8 mouse cellular contexts compared by ENCODE assay signal in the genomic region with DNA sequence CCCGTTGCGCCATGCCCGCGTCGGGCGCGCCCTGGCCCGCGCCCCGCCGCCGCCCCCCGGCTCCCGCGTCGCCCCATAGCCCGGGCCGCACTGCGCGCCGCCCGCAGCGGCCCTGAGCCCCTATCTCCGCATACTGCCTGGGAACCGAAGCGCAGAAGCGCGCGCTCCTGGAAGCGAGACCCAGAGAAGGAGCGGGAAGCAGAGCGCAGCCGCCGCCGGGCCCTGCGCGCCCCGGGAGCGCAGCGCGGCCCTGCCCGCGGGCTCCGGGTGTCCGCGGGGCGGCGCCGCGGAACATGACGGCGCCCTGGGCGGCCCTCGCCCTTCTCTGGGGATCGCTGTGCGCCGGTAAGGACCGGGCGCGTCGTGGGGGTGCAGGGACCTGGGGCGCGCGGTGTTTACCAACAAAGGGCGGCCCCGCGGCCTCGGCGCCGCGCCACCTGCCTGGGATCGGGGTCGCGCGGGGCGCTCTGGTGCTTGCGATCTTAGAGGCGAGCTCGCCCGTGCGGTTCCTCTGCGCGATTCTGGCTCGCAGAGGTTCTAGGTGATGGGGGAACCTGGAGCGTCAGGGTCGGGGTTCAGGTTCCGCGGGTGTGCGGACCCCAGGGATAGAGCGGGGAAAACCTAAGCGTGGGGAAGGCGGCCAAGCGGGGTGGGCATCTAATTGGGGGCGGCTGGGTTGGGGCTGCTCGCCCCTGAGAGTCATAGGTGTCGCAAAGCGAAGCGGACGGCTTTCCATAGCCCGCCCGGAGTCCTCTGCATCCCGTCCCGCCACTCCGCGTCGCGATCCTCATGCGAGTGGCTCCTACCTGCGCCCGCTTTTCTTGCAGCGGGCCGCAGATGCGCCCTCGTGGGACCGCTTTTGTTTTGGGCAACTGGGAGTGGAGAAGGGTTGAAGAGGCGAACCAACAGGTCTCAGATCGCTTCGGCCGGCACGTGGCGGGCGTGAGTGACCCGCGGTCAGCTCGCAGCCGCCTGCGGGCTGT. TPM values are rescaled to one million over a fixed set of nuclear protein-coding genes. Genes with fewer than 3 reads are reported as not detected.
A peak's percentile ranks its signal among the peaks of the same experiment; 100 is the strongest.
DNase-seq lines count a peak whose midpoint lies in the region; TF ChIP-seq lines count a peak whose summit lies in the region.

No protein-coding gene starts in this region.

- H3K27me3 ChIP-seq in myocyte (ENCODE audit: control insufficient read depth, insufficient read depth, insufficient read length) = peaks cover 11% of the 10 kb centered on the region

- peak; percentile 17 for TF ChIP-seq POLR2A in myocyte (IDR thresholded peaks at IDR 0.05; ENCODE audit: insufficient read length, low read depth)

- H3K4me2 ChIP-seq in myocyte (ENCODE audit: low read depth) = peak overlapping the region; percentile 93

- H3K79me2 ChIP-seq in myocyte (ENCODE audit: control insufficient read depth, insufficient read depth) = no peaks in the 10 kb centered on the region

- peak overlapping the region; percentile 28 for H3K4me3 ChIP-seq in myocyte

- DNase-seq in layer of hippocampus, adult 11-12 months (ENCODE audit: low spot score) = peak; percentile 57
- no peak for DNase-seq in layer of hippocampus, adult 9-10 months (ENCODE audit: low spot score)
- peak; percentile 54 for DNase-seq in embryo, embryonic 10.5 days (ENCODE audit: low spot score)
- peak; percentile 97 for DNase-seq in heart, adult 11 months
- DNase-seq in kidney, adult 18-20 months = peak; percentile 69
- peak; percentile 22 for DNase-seq in liver
- peak; percentile 72 for DNase-seq in testis, postnatal 10 days (ENCODE audit: low spot score)

- peak overlapping the region; percentile 28 for H3ac ChIP-seq in myocyte (ENCODE audit: control insufficient read depth, insufficient read length)

- no peaks in the 10 kb centered on the region for H3K36me3 ChIP-seq in myocyte (ENCODE audit: control insufficient read depth, insufficient read depth)

TF ChIP-seq in myocyte, 11 proteins besides CTCF, POLR2A, EP300 and RAD21:
- TF ChIP-seq MYOD1 (IDR thresholded peaks at IDR 0.05; ENCODE audit: control insufficient read depth in 1 of 3, insufficient read length in 2 of 3, low read depth in 2 of 3) = peak in 1 of 3 experiments; percentile 18
- no peak for TF ChIP-seq TCF3 (IDR thresholded peaks at IDR 0.05; ENCODE audit: insufficient read length, low read depth)
- TF ChIP-seq MYOG (IDR thresholded peaks at IDR 0.05; ENCODE audit: control insufficient read depth in 1 of 3, insufficient read depth in 1 of 3, insufficient read length in 2 of 3, low read depth in 2 of 3) = peak in 2 of 3 experiments; percentile 1 to 29
- TF ChIP-seq E2F4 (IDR thresholded peaks at IDR 0.05; ENCODE audit: insufficient read depth) = no peak
TF ChIP-seq in myocyte: peak in this region for 2.

RNA-seq across cellular contexts. Expression of a gene that starts 0.6 kb away (rescaled TPM):
- polyA plus RNA-seq in myocyte (2012; fragmentation: generic; extraction: Trizol) = 1.8 TPM

RNA-seq across cellular contexts. Expression of a gene that starts 37.2 kb away (rescaled TPM):
- not detected for polyA plus RNA-seq in myocyte (2012; fragmentation: generic; extraction: Trizol)

RNA-seq across cellular contexts. Expression of a gene that starts 42.2 kb away (rescaled TPM):
- 4.0 TPM for polyA plus RNA-seq in myocyte (2012; fragmentation: generic; extraction: Trizol)

RNA-seq across cellular contexts. Expression of a gene that starts 45.4 kb away (rescaled TPM):
- 1.7 TPM for polyA plus RNA-seq in myocyte (2012; fragmentation: generic; extraction: Trizol)
